Mouse (Mus musculus): ENCODE results near the gene Atg9a.
"Not testable (repeated sequence)": the region's sequence is repeated elsewhere in the genome, so short reads cannot be mapped to it uniquely, and the experiment has no call there.

Atg9a gene

DNA sequence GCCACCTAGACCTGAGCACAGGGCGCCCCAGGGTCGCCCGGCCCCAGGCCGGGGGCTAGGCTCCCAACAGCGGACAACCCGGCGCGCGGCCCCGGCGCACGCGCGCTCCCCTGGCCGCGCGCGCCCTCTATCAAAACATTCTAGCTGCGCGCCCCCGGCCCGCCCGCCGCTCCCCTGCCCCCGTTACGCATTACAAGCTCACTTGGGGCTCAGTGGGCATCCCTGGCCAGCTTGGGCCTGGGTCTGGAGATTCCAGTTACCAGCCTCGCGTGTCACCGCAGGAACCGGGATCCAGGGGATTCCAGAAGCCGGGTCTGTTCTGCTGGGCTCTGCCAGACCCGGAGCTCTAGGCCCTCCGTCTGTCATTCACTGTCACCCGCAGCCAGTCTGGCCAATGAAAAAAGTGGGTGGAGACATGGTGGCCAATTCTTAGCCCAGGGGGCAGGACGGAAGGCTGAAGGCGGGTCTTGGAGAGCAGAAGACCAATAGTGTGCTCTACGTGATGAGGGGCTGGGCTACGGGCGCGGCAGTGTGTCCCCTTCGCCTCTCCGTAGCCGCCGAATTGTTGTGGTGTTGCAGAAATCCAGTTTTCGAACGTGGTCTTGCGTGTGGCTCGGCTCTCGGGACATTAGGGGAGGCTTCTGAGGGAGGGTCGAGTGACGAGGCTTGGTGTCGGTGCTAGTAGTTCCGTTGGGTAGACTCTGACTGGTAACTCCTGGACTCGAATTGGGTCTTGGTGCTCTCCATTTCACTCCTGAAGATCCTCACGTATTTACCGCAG is at the start of gene Atg9a, which contains the start of gene Ankzf1:
Gene Atg9a, minus strand, starts transcription at position 575 of the 781 bp plus-strand sequence.
Gene Ankzf1, plus strand, starts transcription at position 530 of the 781 bp plus-strand sequence.
- DNase-seq (ENCODE audit: low read depth, low spot score) = peak; percentile 98

DNA sequence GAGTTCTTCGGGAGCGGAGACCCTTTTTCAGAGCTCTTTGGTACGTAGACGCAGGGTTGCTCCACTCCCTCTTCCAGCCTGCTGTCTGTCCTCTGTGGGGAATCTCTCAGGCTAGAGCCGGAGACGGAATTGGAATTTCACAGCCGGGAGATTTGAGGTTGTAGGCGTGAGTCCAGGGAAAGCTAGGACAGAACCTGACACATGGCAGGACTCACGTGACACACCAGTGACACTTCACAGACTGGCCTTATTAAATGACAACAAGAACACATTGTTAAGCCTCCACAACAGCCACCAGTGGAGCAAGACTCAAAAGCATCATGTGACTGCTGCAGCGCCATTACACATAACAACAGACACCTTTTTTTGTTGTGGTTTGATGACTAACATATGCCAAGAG is 47.6 kb upstream of the Atg9a start:
- DNase-seq (ENCODE audit: low read depth, low spot score) = no peak

DNA sequence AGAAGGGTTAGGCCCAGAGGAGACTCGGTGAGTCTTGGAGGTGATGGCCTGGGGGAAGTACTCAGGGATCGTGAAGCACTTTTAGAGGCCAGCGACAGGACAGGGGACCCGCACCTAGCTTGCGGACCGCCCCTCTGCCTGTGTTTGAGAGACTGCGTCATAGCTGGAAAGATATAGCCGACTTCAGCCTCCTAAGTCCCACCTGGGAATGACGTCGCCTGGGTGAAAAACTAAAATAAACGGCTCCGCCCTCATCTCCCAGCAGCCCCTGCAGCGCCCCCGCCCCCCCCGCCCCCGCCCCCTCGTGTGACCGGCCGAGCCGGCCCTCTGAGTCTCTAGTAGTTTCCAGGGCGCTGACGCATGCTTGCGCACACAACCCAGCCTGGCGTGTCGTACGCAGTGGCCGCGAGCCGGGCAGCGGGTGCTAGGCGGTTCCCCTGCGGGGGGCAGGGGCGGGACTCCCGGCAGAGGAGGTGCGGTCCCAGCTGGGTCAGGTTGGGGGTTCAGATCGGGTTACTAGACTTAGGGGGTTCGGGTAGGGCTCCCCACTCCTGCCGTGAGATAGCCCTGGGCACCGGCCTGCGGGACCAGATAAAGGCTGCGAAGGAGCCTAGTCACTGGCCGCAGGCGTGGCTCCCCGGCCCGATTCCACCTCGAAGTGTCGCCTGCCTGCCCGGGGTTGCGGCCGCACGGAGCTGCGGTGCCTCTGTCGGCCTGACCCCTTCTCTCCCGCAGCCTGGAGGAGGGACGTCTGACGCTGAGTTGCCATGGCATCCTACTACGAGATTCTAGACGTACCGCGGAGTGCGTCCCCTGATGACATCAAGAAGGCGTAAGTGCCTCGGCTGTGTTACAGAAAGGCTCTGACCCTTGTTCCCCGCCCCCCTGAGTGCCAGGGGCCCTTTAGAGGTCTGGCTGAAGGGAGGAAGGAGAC is 44.4 kb upstream of the Atg9a start, which contains the start of gene Dnajb2:
Gene Dnajb2, plus strand, starts transcription at position 290 of the 934 bp plus-strand sequence.
- DNase-seq (ENCODE audit: low read depth, low spot score) = peak; percentile 75

DNA sequence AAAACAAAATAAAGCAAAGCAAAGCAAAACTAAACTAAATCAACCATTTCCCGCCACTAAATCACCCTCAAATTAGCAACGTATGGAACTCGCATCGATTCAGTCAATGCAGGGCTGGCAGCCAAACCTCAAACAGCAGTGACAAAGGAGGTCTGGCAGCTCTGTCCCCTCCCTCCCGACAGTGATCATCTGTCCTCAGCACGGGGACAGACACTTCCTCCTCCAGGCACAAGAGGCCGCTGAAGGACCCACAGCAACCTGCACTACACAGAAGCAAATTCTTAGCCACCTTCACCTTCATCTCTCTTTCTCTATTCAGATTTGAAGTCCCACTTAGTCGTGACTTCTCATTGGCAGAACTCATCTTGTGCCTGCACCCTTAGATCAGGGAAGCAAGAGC is 42.6 kb upstream of the Atg9a start:
- DNase-seq (ENCODE audit: low read depth, low spot score) = peak; percentile 59

DNA sequence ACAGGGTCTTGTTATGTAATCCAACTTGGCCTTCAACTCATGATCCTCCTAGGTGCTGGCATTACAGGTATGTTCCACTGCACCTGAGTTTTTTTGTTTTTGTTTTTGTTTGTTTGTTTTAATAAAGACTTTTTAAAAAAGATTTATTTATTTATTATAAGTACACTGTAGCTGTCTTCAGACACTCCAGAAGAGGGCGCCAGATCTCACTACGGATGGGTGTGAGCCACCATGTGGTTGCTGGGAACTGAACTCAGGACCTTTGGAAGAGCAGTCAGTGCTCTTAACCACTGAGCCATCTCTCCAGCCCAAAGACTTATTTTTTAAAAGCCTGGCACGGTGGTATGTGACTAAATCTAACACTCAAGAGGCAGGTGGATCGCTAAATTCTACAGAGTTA is 40.5 kb upstream of the Atg9a start:
- DNase-seq (ENCODE audit: low read depth, low spot score) = not testable (repeated sequence)

DNA sequence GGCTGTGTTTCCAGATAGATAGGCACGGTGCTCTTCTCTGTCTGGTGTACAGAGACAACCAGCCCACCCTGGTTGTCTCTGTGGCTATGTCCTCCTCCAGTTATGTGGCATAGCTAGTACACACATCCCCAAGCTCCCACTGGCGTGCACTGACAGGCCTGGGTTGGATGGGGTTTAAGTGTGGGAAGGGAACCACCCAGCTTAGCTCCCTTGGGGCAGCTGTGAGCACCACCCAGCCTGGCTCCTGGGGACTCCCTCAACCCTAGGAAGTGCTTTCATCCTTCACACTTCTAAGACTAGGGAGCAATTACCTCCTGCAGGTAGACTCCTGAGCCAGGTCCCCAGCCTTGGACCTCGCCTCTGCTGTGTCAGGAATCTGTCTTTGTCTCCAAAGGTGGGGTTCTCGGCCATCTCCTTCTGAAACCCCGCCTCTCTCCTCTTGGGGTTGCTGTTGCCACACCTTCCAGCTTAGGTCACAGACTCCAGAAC is 39.7 kb upstream of the Atg9a start, which contains the start of gene A630095N17Rik:
Gene A630095N17Rik, minus strand, starts transcription at position 439 of the 489 bp plus-strand sequence.
- DNase-seq (ENCODE audit: low read depth, low spot score) = no peak

DNA sequence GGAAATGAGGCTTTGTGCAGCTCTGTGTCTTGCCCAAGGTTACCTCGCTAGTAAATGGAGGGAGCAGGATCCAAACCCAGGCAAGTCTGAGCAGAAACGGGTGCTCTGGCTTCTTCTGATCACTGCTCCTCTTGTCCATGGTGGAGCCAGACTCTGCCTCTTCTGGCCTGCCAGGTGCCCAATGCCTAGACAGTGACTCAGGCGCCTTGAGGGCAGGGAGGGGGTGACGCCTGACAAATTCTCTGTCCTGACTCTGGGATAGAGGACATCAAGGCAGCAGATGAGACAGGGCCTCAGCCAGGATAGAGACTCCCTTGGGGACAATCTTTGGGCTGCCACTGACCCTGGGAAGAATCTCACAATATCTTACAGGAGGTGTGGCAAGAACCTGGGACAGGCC is 39.2 kb upstream of the Atg9a start:
- DNase-seq (ENCODE audit: low read depth, low spot score) = no peak

DNA sequence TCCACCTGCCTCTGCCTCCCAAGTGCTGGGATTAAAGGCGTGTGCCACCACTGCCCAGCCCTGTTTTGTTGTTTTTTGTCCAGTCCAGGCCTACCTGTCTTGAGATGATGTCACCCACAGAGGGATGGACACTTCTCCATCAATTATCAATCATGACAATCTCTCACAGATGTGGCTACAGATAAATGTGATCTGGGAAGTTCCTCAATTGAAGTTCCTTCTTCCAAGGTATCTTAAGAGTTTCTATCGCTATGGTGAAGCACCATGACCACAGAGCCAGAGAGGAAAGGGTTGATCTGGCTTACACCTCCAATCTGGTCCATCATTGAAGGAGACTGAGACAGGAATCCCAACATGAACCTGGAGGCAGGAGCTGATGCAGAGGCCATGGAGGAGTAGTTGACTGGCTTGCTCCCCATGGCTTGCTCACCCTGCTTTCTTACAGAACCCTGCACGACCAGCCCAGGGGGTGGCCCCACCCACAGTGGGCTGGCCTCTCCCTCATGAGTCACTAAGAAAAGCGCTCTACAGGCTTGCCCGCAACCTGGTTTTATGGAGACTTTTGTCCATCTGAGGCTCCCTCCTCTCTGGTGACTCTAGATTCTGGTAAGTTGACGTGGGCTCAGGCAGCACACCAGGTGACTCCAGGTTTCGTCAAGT is 38.5 kb upstream of the Atg9a start:
- DNase-seq (ENCODE audit: low read depth, low spot score) = no peak

DNA sequence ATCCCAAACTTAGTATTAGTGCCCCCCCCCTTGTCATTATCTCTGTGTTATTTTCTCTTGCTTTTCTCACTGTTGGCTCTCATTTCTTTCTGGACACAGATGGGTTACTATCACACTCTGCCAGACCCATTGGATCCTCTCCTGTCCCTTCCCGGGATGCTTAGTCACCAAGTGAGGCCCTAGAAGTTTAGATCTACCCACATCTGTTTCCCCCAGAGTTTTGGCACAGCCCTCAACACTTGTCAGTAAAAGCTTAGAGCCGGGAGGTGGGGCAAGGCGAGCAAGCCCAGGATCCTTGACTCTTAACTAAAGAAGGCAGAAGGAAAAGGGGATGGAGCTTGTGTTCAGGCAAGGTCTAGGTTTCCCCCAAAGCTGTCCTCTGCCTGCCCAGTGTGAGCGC is 37.2 kb upstream of the Atg9a start:
- no peak for DNase-seq (ENCODE audit: low read depth, low spot score)

DNA sequence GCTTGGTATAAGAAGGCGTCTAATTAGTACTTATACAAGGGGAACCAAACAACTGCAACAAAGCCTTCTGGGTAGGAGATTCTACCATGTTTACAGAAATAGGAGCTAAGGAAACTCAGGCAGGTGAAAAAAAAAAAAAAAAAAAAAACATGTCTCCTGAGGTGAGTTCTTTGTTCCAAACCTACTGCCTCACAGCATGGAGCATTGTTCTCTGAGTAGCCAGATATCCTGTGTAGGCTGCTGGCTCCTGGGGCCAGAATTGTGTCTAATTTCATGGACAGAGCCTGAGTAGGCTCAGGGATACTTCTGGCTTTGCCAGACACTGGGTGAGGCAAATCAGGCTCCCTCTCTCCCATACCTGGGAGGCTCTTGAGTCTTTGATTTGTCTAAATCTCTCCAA is 35.7 kb upstream of the Atg9a start:
- no peak for DNase-seq (ENCODE audit: low read depth, low spot score)

DNA sequence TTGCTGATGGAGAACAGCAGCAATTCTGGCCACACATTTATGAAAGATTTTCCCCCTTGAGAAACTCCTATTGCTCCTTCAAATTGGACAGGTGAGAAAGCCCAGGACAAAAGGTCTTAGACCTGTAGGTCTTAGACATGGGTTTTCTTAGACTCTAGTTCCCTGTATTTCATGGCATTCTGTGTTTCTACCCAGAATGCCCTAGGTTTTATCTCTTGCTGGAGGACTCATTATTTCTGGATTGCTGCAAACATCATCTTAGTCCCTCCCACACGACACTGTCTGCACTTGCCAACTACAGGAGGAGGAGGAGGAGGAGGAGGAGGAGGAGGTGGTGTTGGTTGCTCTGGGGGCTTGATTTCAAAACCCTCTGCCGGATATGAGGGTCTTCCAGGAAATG is 34.1 kb upstream of the Atg9a start:
- no peak for DNase-seq (ENCODE audit: low read depth, low spot score)

DNA sequence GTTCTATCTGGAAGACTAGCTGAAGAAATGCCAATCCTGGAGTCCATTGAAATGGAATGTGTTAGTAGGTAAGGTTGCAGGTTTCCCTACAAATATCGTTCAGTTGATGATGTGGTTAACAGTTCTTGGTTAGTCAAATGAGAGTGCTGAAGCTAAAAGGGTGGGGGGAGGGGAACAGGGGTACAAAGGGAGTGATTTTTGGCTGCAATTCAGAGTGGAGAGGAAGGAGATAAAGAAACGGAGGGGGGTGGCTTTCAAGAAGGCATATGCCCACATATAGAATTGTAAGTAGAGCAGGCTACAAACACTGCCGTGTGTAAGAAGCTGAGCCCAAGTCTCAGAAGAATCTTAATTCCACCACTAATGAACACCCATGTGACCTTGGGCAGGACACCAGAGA is 33.5 kb upstream of the Atg9a start:
- no peak for DNase-seq (ENCODE audit: low read depth, low spot score)

DNA sequence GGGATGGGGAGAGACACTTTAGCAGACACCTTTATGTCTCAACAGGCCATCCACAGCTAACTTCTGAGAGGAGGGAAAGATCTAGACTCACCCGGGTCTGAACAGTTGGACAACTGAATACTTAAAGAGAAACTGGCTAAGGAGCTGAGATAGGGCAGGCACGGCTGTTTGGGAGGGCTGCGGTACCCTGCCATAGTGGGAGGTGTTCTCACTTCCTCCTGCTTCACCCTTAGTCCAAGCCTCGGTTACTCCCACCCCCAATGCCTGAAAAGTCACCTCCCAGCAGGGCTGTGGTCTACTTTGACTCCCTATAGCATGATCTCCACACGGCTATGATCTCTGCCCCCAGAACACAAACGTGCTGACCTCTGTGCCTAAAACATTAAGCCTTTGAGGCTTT is 31.5 kb upstream of the Atg9a start:
- DNase-seq (ENCODE audit: low read depth, low spot score) = no peak

DNA sequence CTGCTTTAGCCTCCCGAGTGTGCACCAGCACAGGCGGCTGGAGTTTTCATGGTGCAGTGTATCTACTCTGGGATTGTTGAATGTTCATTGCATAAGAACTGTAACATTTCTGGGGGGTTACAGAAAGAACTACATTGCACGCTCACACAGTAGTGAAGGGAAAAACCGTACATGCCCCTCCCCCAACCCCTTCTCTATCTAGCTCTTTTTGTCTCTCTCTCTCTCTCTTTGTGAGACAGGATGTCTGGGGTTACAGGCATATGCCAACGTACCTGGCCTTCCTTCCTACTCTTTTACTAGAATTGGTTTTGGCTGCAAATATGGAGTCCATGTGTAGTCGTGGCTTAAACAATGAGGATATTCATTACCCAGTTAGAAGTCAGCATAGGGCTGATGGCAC is 30.9 kb upstream of the Atg9a start:
- no peak for DNase-seq (ENCODE audit: low read depth, low spot score)

DNA sequence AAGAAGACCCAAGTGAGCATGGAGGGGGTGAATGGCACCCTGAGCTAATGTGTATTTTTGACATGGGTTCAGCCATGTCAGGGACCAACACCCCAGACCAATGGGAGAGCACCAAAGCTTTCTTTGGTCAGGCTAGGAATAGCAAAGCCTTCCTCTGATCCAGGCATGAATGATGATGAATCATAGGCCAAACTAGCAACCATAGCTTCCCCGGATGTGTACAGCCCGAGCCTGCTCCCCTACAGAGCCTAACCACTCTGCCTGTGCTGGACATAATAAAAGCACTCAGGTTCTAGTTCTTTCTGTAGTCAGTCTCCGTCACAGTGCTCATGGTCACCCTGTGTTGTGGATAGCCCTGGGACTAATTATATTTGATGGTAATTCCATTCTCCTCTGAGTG is 29.5 kb upstream of the Atg9a start:
- DNase-seq (ENCODE audit: low read depth, low spot score) = no peak

DNA sequence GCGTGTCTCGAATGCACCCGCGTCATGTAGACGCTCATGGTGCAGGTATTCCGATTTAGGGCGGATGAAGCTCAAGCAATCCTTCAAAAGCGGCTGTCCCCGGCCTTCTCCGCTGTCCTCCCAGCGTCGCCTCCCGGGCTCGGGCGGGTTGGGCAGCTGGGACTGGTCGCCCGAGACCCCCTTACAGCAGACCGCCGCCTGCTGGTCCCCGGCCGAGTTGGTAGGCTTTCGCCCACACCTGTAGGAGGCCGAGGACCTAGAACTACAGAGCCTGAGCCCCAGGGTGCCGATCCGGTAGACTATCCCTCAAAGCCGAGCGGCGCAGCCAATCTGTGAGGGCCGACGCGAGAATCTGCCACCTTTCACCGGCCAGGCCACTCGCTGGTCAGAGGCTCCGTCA is 27.5 kb upstream of the Atg9a start, which contains the start of gene Tuba4a:
Gene Tuba4a, minus strand, starts transcription at position 335 of the 400 bp plus-strand sequence.
- peak; percentile 22 for DNase-seq (ENCODE audit: low read depth, low spot score)

DNA sequence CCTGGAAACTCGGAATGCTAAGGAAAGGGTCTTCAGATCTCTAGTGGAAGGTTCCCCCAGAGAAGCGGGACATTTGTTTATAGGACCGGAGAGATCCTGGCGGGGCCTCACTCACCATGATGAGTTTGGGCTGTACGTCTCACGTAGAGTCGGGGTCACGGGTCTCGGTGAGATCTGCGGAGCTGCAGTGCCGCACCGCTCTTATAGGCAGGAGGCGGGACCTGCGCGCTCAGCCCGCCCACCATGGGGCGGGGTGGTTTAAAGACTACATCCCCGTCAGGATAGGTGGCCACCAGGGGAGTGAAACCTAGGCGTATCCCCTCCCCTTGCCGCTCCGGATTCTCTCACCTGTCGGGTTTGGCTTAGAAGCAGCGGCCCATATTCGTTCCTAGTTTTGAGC is 27.1 kb upstream of the Atg9a start:
- peak; percentile 78 for DNase-seq (ENCODE audit: low read depth, low spot score)

DNA sequence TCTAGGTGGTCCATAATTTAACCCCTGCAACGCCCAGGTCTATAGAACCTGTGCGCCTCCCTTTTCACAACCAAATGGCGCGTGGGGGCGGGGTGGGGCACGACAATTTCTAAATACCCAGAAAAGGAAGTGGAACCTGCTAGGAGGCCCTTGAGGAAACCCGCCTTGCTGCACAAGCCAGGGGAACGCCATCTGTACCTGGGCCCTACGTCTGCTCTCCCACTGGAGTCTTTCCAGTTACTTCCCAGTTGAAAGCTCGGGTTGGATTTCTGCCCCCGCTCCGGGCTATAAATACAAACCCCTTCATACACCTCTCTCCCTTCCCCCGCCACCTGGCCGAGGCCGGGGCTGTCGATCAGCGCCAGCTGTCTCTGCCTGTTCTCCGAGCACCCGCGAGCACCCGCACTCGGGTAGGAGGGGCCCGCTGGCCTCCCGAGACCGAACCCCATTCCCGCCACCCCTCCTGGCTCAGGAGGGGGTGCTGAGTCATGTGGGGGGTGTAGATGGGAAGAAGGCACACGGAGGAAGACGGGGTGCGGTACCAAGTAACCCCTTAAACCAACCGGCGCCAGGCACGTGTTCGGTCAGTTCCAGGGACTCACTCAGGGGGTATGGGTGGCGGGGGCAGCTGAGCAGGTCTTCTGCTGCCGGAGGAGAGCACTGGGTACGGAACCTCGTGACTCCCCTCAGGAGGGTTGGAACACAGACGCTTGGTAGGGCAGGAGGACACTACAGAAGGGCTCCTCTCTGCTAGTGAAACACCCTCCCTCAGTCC is 26.4 kb upstream of the Atg9a start:
- peak; percentile 16 for DNase-seq (ENCODE audit: low read depth, low spot score)

DNA sequence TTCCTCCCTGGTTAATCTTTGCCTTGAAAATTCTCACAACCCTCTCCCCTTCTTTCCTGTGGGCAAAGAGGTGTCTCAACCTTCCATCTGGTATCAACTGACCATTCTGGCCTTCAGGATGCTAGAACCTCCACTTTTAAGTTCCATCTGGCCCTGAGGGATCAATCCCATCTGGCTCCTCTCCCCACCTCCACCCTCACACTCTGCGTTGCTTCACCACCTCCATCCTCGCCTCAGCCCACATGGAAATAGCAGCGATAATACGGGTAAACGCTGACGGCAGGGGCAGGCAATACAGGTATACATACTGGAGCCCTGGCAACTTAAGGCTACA is 25.9 kb upstream of the Atg9a start:
- DNase-seq (ENCODE audit: low read depth, low spot score) = no peak

DNA sequence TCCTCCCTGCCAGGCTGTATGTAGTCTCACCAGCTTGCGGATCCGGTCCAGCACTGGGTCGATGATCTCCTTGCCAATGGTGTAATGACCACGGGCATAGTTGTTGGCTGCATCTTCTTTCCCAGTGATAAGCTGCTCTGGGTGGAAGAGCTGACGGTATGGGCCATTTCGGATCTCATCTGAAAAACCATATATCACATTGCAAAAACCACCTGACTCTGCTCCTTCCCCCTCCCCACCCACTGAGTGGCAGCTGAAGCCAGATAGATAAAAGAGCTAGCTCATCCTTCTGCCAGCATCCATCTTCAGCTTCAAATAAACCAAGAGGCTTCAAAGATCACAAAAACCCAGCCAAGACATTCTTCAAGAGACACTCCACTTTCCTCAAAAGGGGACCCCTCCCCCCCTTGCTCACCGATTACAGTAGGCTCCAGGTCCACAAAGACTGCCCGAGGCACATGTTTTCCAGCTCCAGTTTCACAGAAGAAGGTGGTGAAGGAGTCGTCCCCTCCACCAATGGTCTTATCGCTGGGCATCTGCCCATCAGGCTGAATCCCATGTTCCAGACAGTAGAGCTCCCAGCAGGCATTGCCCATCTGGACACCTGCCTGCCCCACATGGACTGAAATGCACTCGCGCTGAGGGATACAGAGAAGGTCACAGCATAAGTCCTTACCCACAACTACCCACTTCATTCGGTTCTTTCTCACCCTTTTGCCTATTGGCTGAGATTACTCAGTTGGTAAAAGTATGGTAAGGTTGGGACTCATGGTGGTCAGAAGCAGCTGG is 25.0 kb upstream of the Atg9a start:
- no peak for DNase-seq (ENCODE audit: low read depth, low spot score)
